20 mouse cellular contexts compared by ENCODE assay signal in genomic region chr4:124340073-124340472, GRCm38 (mm10).
A peak's percentile ranks its signal among the peaks of the same experiment; 100 is the strongest.
DNase-seq lines count a peak whose midpoint lies in the region; TF ChIP-seq lines count a peak whose summit lies in the region.
"Had no signal": no experiment of that assay in that cellular context is flagged by ENCODE, and none has a peak within 500 bp of the region (broad histone marks: within the 10 kb centered on the region; RNA-seq: fewer than 3 reads in every experiment).

No protein-coding gene starts in this region.

- no peak for TF ChIP-seq POLR2A in ES-Bruce4 (IDR thresholded peaks at IDR 0.05; ENCODE audit: insufficient read depth, low read length)

- 0 out of 2 replicates have a peak, but pooled peaks have one; percentile 54 for TF ChIP-seq EP300 in ES-Bruce4 (IDR thresholded peaks at IDR 0.05; ENCODE audit: insufficient read depth, low read depth, low read length)

- H3K9me3 ChIP-seq in ES-Bruce4 (replicated peaks; ENCODE audit: control insufficient read depth, insufficient read depth, low read length, poor library complexity, severe bottlenecking), result 0 out of 2 replicates have a peak, but pooled peaks cover 2% of the 10 kb centered on the region
- H3K9me3 ChIP-seq: embryonic facial prominence, embryonic 12.5 days; forebrain, embryonic 15.5 days had no signal

- no peaks in the 10 kb centered on the region for H3K27me3 ChIP-seq in ES-Bruce4 (ENCODE audit: control insufficient read depth, insufficient read depth, low read length, poor library complexity, severe bottlenecking)
- H3K27me3 ChIP-seq: embryonic facial prominence, embryonic 12.5 days; forebrain, embryonic 13.5 days; forebrain, embryonic 15.5 days had no signal

- peak overlapping the region; percentile 38 for H3K9ac ChIP-seq in ES-Bruce4 (ENCODE audit: low read depth, poor library complexity, severe bottlenecking)
- H3K9ac ChIP-seq: embryonic facial prominence, embryonic 12.5 days; forebrain, embryonic 13.5 days; forebrain, embryonic 15.5 days; forebrain, postnatal 0 days had no signal

- peaks cover 5% of the 10 kb centered on the region for H3K4me1 ChIP-seq in ES-Bruce4 (ENCODE audit: control insufficient read depth, insufficient read depth, low read length)
- H3K4me1 ChIP-seq: forebrain, embryonic 13.5 days; forebrain, embryonic 15.5 days had no signal

- DNase-seq in embryo, embryonic 9.5 days (ENCODE audit: extremely low spot score), result peak; percentile 21
- no peak for DNase-seq in embryo, embryonic 11 days
- DNase-seq in heart, adult 11 months, result peak; percentile 57
- no peak for DNase-seq in heart, postnatal 10 days
- no peak for DNase-seq in urinary bladder, postnatal 25 days (ENCODE audit: low spot score)
- DNase-seq: adrenal gland, adult 2 months; adrenal gland, postnatal 10 days; adrenal gland, postnatal 25 days; B cell, adult 2 months; cerebellum, adult 11 months; cerebellum, adult 18-20 months; cerebellum, adult 8-10 months; cerebellum, adult 9-11 months; cerebellum, postnatal 14 days; cerebellum, postnatal 36 days; forebrain, postnatal 0 days had no signal

- no peak for TF ChIP-seq CTCF in ES-Bruce4 (IDR thresholded peaks at IDR 0.05; ENCODE audit: low read depth, low read length)

- H3K27ac ChIP-seq in ES-Bruce4 (ENCODE audit: insufficient read depth, low read length), result peak overlapping the region; percentile 90
- H3K27ac ChIP-seq: embryonic facial prominence, embryonic 12.5 days; forebrain, embryonic 13.5 days; forebrain, embryonic 15.5 days had no signal

- intact Hi-C loops in heart, postnatal 10 days (cut with DNase I), result no loop called here

- peak overlapping the region; percentile 46 for H3K4me3 ChIP-seq in ES-Bruce4 (ENCODE audit: low read depth, low read length)
- H3K4me3 ChIP-seq: embryonic facial prominence, embryonic 12.5 days; forebrain, embryonic 13.5 days; forebrain, embryonic 15.5 days had no signal

- no peaks in the 10 kb centered on the region for H3K36me3 ChIP-seq in ES-Bruce4 (ENCODE audit: control insufficient read depth, insufficient read depth, low read length, poor library complexity, severe bottlenecking)
- H3K36me3 ChIP-seq: embryonic facial prominence, embryonic 12.5 days; forebrain, embryonic 15.5 days had no signal

Comparison
In these comparisons a context has a peak if more than half of its experiments do, and no peak if none do; other contexts are left out.
1. DNase-seq: peak in embryo, embryonic 9.5 days (single experiment) and heart, adult 11 months (single experiment); none in embryo, embryonic 11 days (single experiment), heart, postnatal 10 days (0 of 2) and urinary bladder, postnatal 25 days (single experiment).